Mouse (Mus musculus) urinary bladder, postnatal 10 days (tissue): ENCODE measurements around the gene Mcm5.
A peak's percentile ranks its signal among the peaks of the same experiment; 100 is the strongest.

Experiments used
- DNase-seq: peaks from one replicate; pipeline ENCODE4 v3.0.0; 2022; ENCODE audit warnings: low spot score

The Mcm5 gene

GRCm38 (mm10) chr8:75109236-75109967 lies at the start of gene Mcm5:
TSS of gene Mcm5 (plus strand) at chr8:75109569.
- peak; percentile 97 for DNase-seq

- DNase-seq, result no peak
These were observed 49.3 kb upstream of the Mcm5 start for GRCm38 (mm10) chr8:75060022-75060421.

GRCm38 (mm10) chr8:75060815-75061214 lies 48.6 kb upstream of the Mcm5 start:
- DNase-seq, result no peak

GRCm38 (mm10) chr8:75063290-75063689 lies 46.1 kb upstream of the Mcm5 start:
- no peak for DNase-seq

- DNase-seq, result no peak
These were observed 44.6 kb upstream of the Mcm5 start for GRCm38 (mm10) chr8:75064790-75065189.

GRCm38 (mm10) chr8:75067287-75067686 lies 42.1 kb upstream of the Mcm5 start:
- no peak for DNase-seq

- no peak for DNase-seq
These were observed 39.1 kb upstream of the Mcm5 start for GRCm38 (mm10) chr8:75070297-75070696.

GRCm38 (mm10) chr8:75071627-75072346 lies 37.6 kb upstream of the Mcm5 start:
- DNase-seq, result peak; percentile 40

- no peak for DNase-seq
These were observed 34.5 kb upstream of the Mcm5 start for GRCm38 (mm10) chr8:75074876-75075275.

GRCm38 (mm10) chr8:75078215-75078614 lies 31.2 kb upstream of the Mcm5 start:
- DNase-seq, result no peak

GRCm38 (mm10) chr8:75078851-75079250 lies 30.5 kb upstream of the Mcm5 start:
- no peak for DNase-seq

- DNase-seq, result no peak
These were observed 27.9 kb upstream of the Mcm5 start for GRCm38 (mm10) chr8:75081364-75082040.

GRCm38 (mm10) chr8:75082181-75082805 lies 27.1 kb upstream of the Mcm5 start:
- DNase-seq, result no peak

GRCm38 (mm10) chr8:75083846-75084245 lies 25.5 kb upstream of the Mcm5 start:
- peak; percentile 71 for DNase-seq

- no peak for DNase-seq
These were observed 24.8 kb upstream of the Mcm5 start for GRCm38 (mm10) chr8:75084382-75085064.

GRCm38 (mm10) chr8:75086002-75086401 lies 23.4 kb upstream of the Mcm5 start:
- DNase-seq, result no peak

- DNase-seq, result no peak
These were observed 22.2 kb upstream of the Mcm5 start for GRCm38 (mm10) chr8:75087127-75087526.

- no peak for DNase-seq
These were observed 20.1 kb upstream of the Mcm5 start for GRCm38 (mm10) chr8:75088989-75089881.

GRCm38 (mm10) chr8:75090781-75091365 lies 18.5 kb upstream of the Mcm5 start:
- DNase-seq, result no peak

GRCm38 (mm10) chr8:75093399-75094156 lies 15.8 kb upstream of the Mcm5 start, which contains the start of gene Hmox1:
TSS of gene Hmox1 (plus strand) at chr8:75093621.
- peak; percentile 81 for DNase-seq
